Mouse (Mus musculus) liver, embryonic 14.5 days (tissue): ENCODE results near the gene Slc6a15. TPM values are rescaled to one million over a fixed set of nuclear protein-coding genes. Genes with fewer than 3 reads are reported as not detected.

Source experiments
- ATAC-seq: fragments of 200-750 bp; cut with Nextera tagmentation; 2 replicates; pipeline ENCODE4 v1.8.0; 2017; ENCODE audit warnings: moderate number of reproducible peaks, mild to moderate bottlenecking, moderate library complexity; ENCODE audit not compliant: insufficient read depth
- DNase-seq, 3 experiments: peaks; one replicate each; pipeline ENCODE4 v3.0.0-alpha.2; 2012 to 2013; ENCODE audit warnings: low read depth in 3 of 3, low spot score in 3 of 3
- H3K27ac ChIP-seq: fragments of 300-500 bp; sonication (generic); 2 replicates; pipeline ENCODE4 v1.5.1; 2014; ENCODE audit warnings: moderate library complexity, mild to moderate bottlenecking, control low read depth, inconsistent platforms
- H3K27me3 ChIP-seq: fragments of 300-500 bp; sonication (generic); 2 replicates; pipeline ENCODE4 v1.6.1; 2014; ENCODE audit warnings: mild to moderate bottlenecking, low read length, moderate library complexity; ENCODE audit not compliant: control insufficient read depth, insufficient read depth
- H3K36me3 ChIP-seq: fragments of 300-500 bp; sonication (generic); replicated peaks from 2 replicates; pipeline ENCODE4 v1.6.1; 2014; ENCODE audit warnings: low read depth; ENCODE audit not compliant: control insufficient read depth, insufficient read depth
- H3K4me1 ChIP-seq, 2 experiments: fragments of 200-500 bp in 1 of 2; fragments of 300-500 bp in 1 of 2; sonication (generic) in 1 of 2; replicated peaks; 2 replicates each; pipeline ENCODE4 v1.6.1; 2012 to 2014; ENCODE audit warnings: antibody characterized with exemption in 1 of 2, inconsistent platforms in 1 of 2, low read length in 1 of 2; ENCODE audit not compliant: control insufficient read depth in 2 of 2, insufficient read depth in 2 of 2
- H3K4me2 ChIP-seq: fragments of 300-500 bp; sonication (generic); 2 replicates; pipeline ENCODE4 v1.6.1; 2014; ENCODE audit warnings: low read depth, mild to moderate bottlenecking, control low read depth, moderate library complexity
- H3K4me3 ChIP-seq, 2 experiments: fragments of 200-500 bp in 1 of 2; fragments of 300-500 bp in 1 of 2; sonication (generic) in 1 of 2; 2 replicates each; pipeline ENCODE4 v1.5.1; 2012 to 2014; ENCODE audit warnings: low read depth in 2 of 2, low read length in 2 of 2, mild to moderate bottlenecking in 2 of 2, control low read depth in 1 of 2, inconsistent platforms in 1 of 2, moderate library complexity in 1 of 2; ENCODE audit not compliant: insufficient read depth in 1 of 2
- H3K9ac ChIP-seq: fragments of 300-500 bp; sonication (generic); replicated peaks from 2 replicates; pipeline ENCODE4 v1.6.1; 2014; ENCODE audit warnings: mild to moderate bottlenecking, control low read depth, moderate library complexity
- H3K9me3 ChIP-seq: fragments of 300-500 bp; sonication (generic); 2 replicates; pipeline ENCODE4 v1.6.1; 2016; ENCODE audit warnings: low read length, mixed read lengths; ENCODE audit not compliant: control insufficient read depth
- CTCF ChIP-seq: IDR thresholded peaks from 2 replicates; pipeline ENCODE4 v1.5.1; 2016; ENCODE audit warnings: antibody characterized with exemption, low read depth, control low read depth
- EP300 ChIP-seq: IDR thresholded peaks from 2 replicates; pipeline ENCODE4 v1.6.1; 2016; ENCODE audit warnings: antibody characterized with exemption, low read depth
- WGBS: fragments of 180-500 bp; shearing (Covaris S2); extraction: QIAGEN DNeasy Blood & Tissue Kit; methylation state at CpG from one replicate; pipeline ENCODE4 v1.1.7; 2014; ENCODE audit not compliant: insufficient replicate concordance; 5-methylcytosine and 5-hydroxymethylcytosine counted together
- polyA plus RNA-seq, 2 experiments: library from polyadenylated mRNA; depleted of rRNA in 1 of 2; stranded (reverse) in 1 of 2; unstranded in 1 of 2; fragments of >200 nt; fragmentation: Nextera tagmentation in 1 of 2; extraction: Ambion mirVana in 1 of 2; gene quantifications; 2 replicates each; pipeline versions ENCODE4 v1.2.1 to v1.2.3; 2012 to 2014

Slc6a15 gene
- polyA plus RNA-seq, 2 experiments = 0.03 TPM; not detected in 1

DNA sequence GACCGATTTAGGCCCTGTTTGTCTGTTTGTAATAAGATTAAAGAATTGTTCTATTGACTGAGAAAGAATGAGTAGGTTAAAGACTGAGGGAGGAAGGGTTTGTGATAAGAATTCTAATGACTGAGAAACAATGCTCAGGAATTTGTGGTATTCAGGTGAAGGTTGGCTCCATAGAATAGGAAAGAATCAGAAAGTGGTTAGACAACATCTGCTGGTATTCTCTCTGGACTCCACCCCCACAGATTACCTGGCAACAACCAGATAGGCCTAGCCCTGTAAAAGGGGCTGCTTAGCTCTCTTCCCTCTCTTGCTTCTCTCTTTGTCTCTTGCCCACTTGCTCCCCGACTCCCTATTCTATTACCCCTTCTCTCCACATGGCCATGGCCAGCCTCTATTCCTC, 20.8 kb upstream of the Slc6a15 start:
- no peaks in the 10 kb centered on the region for H3K27me3 ChIP-seq
- WGBS = 48% methylated on average over 2 of the region's 2 CpGs
- H3K27ac ChIP-seq = no peak overlapping the region
- DNase-seq (no peak), ATAC-seq (no peak)
- no peak overlapping the region for H3K4me2 ChIP-seq
- no peaks in the 10 kb centered on the region for H3K9me3 ChIP-seq
- H3K4me1 ChIP-seq = no peaks in the 10 kb centered on the region
- no peaks in the 10 kb centered on the region for H3K36me3 ChIP-seq
- H3K9ac ChIP-seq = no peak overlapping the region
- TF ChIP-seq EP300 (no peak), CTCF (no peak)
- no peak overlapping the region for H3K4me3 ChIP-seq

DNA sequence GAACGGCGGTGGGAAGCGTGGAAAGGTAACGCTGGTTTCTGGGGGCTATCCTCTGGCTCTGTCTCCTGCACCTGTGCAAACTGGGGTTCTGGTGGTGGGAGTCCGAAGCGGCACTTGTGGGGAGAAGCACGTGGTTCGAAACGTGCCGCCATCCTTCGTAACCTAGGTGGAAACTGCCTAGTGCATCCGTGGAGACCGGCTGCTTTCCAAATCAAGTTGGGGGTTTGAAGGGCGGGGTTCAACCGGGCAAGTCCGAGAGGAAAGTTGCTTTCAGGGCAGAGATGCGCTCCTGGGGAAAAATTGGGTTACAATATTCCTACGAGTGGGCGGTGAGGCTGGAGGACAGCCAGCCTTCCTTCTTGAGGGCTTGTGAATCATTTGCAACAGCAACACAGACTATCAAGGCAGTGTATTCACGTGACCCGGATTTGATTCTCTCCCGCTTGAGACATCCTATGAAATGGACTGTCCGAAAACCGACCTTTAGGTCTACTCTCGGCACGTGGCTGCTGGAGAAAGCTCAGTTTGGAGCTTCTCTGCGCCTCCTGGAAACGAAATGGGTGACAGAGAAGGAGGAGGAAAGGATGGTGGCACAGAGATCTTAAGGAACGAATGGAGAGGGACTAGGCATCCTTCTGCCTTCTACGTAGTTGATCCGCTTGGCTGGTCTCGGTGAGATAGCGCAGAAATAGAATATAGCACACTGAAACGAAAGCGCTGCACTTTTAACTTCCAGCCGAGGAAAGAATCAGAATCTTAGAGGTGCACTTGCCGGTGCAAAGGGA, 905 bp downstream of the Slc6a15 start:
- DNase-seq = no peak
- Histone ChIP-seq H3K4me1 (peaks cover 0 to 2% of the 10 kb centered on the region in 2 experiments; a peak in 1 of 4 replicates), H3K4me2 (peak overlapping the region; percentile 59), H3K9ac (no peak overlapping the region), H3K27ac (no peak overlapping the region), H3K9me3 (no peaks in the 10 kb centered on the region), H3K4me3 (peak overlapping the region; percentile 31 to 50), H3K36me3 (no peaks in the 10 kb centered on the region), H3K27me3 (peaks cover 16% of the 10 kb centered on the region)
- peak; percentile 39 for ATAC-seq
- no peak for TF ChIP-seq EP300
- TF ChIP-seq CTCF = no peak
- WGBS = 1% methylated on average over 37 of the region's 37 CpGs

DNA sequence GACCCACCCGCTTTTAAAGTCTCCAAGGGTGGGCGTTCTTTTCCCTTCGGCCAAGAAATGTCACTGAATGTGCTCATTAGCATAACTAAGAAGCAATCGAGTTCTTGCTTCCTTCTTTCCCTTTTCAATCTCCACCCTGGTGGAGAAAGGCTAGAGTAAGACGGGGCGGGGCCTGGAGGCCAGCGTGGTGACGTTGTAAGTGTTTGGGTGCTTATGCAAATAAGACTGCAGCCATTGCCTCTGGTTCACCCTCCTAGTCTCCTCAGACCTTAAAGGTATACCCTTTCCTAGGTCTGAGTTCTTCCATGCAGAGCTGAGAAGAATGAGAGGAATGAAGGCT, 1.5 kb downstream of the Slc6a15 start:
- peak; percentile 72 for ATAC-seq
- H3K9ac ChIP-seq = no peak overlapping the region
- DNase-seq = peak; percentile 4 to 17 (median 9)

GRCm38 (mm10) chr10:103402171-103402570, 34.6 kb downstream of the Slc6a15 start:
- no peak overlapping the region for H3K27ac ChIP-seq
- no peak overlapping the region for H3K9ac ChIP-seq
- peak in 1 of 3 experiments; percentile 2 for DNase-seq

More for the DNA sequence above, 1.5 kb downstream of the Slc6a15 start:
- Histone ChIP-seq H3K9me3 (no peaks in the 10 kb centered on the region), H3K27me3 (peaks cover 16% of the 10 kb centered on the region), H3K4me1 (peaks cover 0 to 2% of the 10 kb centered on the region in 2 experiments; a peak in 1 of 4 replicates), H3K36me3 (no peaks in the 10 kb centered on the region), H3K4me3 (peak overlapping the region; percentile 31 to 50), H3K27ac (no peak overlapping the region), H3K4me2 (peak overlapping the region; percentile 59)
- no peak for TF ChIP-seq CTCF
- TF ChIP-seq EP300 = no peak
- 0% methylated on average over 8 of the region's 8 CpGs for WGBS

GRCm38 (mm10) chr10:103427717-103428116, 60.1 kb downstream of the Slc6a15 start:
- Histone ChIP-seq H3K27me3 (no peaks in the 10 kb centered on the region), H3K4me1 (no peaks in the 10 kb centered on the region), H3K9ac (no peak overlapping the region), H3K4me3 (no peak overlapping the region), H3K36me3 (no peaks in the 10 kb centered on the region), H3K27ac (no peak overlapping the region), H3K4me2 (no peak overlapping the region), H3K9me3 (no peaks in the 10 kb centered on the region)
- DNase-seq (no peak), ATAC-seq (no peak)
- TF ChIP-seq EP300 (no peak), CTCF (no peak)
- WGBS = 48% methylated on average over 1 of the region's 1 CpGs

More at GRCm38 (mm10) chr10:103402171-103402570, 34.6 kb downstream of the Slc6a15 start:
- Histone ChIP-seq H3K9me3 (no peaks in the 10 kb centered on the region), H3K4me3 (no peak overlapping the region), H3K4me1 (no peaks in the 10 kb centered on the region), H3K27me3 (no peaks in the 10 kb centered on the region), H3K36me3 (no peaks in the 10 kb centered on the region), H3K4me2 (no peak overlapping the region)
- ATAC-seq = no peak
- TF ChIP-seq CTCF (peak; percentile 25; the same call in 1 of the 2 replicates), EP300 (no peak)
- 22% methylated on average over 4 of the region's 4 CpGs for WGBS
